Mouse (Mus musculus) spleen, postnatal 10 days (tissue): ENCODE results near the gene Clcnka.
A peak's percentile ranks its signal among the peaks of the same experiment; 100 is the strongest.

Source experiments
- DNase-seq, 2 experiments: peaks; one replicate each; pipeline ENCODE4 v3.0.0; 2021 to 2022; ENCODE audit warnings: low spot score in 2 of 2

Clcnka gene

DNA sequence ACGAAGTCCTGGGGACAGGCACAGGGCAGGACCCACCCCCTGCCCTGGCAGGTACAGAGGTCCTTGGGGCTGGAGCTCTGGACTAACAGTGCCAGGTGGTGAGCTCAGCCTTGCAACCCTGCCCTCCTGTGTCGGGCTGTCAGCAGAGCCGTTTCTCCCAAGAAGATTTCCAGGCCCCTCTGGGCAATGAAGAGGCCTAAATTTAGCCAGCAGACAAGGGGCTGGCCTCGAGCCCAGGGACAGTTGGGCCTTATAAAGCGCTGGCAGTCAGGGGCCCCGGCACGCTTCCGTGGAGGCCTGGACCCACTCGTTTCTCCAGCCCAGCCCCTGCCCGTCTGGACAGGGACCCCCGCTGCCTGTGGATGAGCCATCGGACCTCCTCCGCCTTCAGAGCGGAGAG is 22.9 kb upstream of the Clcnka start:
- DNase-seq = no peak

DNA sequence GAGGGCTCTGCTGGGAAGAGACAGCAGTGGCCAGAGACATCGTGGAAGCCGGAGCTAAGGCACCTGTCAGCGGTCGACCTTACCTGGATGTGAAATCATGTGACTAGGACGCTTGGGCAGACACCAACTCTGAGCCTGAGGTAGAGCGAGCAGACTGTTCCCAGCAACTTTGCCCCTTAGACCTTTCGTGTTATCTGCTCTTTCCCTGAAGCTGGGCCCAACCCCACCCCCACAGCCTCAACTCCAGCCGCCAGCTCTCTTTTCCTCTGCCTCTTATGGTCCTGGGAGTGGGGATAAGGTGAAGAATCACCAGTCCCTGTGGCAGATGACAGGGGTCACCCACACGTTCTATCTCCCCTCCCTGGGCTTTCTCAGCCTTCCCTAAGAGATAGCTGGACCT is 22.4 kb upstream of the Clcnka start:
- DNase-seq = no peak

- DNase-seq = no peak
Measured at GRCm38 (mm10) chr4:141420192-141420829, 21.8 kb upstream of the Clcnka start, which contains the start of gene Hspb7. TSS of gene Hspb7 (plus strand) at chr4:141420779.

GRCm38 (mm10) chr4:141419398-141420191 is 21.1 kb upstream of the Clcnka start:
- peak in 1 of 2 experiments; percentile 50 for DNase-seq

DNA sequence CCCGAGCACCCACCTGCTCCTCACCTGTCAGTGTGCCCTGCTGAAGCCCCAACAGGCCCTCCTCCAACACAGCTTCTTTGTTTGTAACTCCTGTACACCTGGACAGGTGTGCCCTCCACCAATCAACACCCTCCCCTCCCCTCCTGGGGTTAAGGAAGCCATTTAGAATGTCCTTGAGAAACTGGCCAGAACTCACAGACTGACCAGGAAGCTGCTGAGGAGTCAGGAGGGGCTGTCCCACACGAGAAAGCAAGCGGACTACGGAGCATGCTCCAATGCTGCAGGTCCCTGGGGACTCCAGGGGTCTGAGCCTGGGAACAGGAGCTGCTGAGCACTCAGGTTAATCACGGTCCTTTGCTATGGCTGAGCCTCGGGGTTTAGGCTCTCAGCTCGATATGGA is 17.4 kb upstream of the Clcnka start, which contains the start of gene Clcnkb:
TSS of gene Clcnkb (minus strand) at position 91 of the 400 bp plus-strand sequence.
- no peak for DNase-seq

- peak in 1 of 2 experiments; percentile 44 for DNase-seq
Measured at GRCm38 (mm10) chr4:141411430-141411992, 13.0 kb upstream of the Clcnka start.

DNA sequence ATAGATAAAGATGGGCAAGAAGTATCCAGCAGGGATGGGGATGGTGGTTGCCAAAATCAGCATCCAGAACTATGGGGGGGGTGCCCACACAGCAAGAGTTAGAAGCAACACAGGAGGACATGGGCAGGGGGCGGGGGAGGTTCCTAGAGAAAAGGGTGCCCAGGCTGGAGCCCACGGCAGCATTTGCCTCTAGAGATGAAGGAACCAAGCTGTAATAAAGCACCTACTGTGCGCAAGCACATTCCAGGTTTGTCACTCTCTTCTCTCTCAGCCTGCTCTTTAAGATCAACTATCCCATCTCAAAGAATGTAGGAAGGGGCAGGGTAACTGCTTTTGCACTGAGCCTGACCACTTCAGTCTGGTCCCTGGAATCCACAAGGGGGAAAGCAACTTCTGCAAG is 10.1 kb upstream of the Clcnka start:
- DNase-seq = no peak

GRCm38 (mm10) chr4:141406516-141407299 is 8.2 kb upstream of the Clcnka start:
- DNase-seq = peak in 1 of 2 experiments; percentile 60

GRCm38 (mm10) chr4:141405314-141405622 is 6.7 kb upstream of the Clcnka start:
- DNase-seq = no peak

DNA sequence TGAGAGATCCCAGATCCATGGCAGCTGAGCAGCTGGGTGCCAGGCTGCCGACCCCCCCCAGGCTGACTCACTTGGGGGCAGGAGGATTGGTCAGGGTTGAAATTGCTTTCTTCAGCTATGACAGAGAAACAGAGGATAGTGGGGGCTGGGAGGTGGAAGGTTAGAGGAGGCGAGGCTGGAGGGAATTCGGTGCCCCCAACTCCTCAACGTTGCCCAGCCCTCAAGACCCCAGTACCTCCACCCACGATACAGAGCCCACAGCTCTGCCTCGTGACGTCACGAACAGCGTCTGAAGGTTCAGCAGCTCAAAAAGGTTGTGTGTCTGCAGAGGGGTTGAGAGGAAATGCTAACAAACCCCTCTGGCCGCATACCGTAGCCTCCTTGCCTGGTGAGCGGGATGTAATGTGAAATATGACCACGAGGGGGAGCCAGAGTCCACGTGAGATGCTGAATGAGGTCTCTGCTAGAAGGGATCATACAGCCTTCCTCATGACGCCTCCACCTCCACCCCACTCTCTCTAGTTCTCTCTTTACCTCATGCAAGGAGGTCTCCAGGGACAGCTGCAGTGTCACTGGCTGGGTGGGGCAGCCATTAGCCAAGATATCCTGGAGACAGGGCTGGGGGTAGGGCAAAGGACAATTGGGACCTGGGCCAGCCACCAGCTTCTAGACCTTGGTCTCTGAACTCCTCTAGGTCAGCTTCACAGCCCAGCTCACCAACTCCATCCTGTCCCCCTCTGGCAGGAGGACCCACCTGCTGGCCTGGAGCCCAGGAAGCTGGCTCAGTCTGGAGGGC is 6.2 kb upstream of the Clcnka start:
- DNase-seq = peak; percentile 83 to 88

GRCm38 (mm10) chr4:141400171-141400570 is 1.6 kb upstream of the Clcnka start:
- DNase-seq = no peak

GRCm38 (mm10) chr4:141397861-141398260 is 663 bp downstream of the Clcnka start:
- no peak for DNase-seq

GRCm38 (mm10) chr4:141394751-141395150 is 3.8 kb downstream of the Clcnka start:
- no peak for DNase-seq

GRCm38 (mm10) chr4:141391293-141391692 is 7.2 kb downstream of the Clcnka start:
- DNase-seq = no peak

- DNase-seq = no peak
Measured at GRCm38 (mm10) chr4:141389366-141390150, 9.0 kb downstream of the Clcnka start.

DNA sequence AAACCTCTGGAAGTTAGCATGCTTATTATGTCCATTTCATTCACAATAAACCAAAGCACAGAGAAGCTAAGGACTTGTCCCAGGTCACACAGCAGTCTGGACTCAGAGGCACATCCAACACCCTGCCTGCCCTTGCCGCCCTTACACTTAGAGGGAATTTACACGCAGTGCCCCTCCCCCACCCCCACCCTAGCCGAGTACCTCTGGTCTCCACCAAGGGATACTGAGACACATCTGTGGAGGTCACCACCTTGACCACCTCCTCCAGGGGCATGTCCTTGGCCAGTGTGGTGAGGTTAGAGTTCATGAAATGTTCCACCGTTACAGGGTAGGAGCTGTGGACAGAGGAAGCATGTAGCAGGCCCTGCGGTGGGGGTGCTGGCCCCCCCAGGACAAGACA is 10.6 kb downstream of the Clcnka start:
- no peak for DNase-seq

GRCm38 (mm10) chr4:141387093-141387784 is 11.3 kb downstream of the Clcnka start:
- DNase-seq = peak; percentile 61 to 83

- no peak for DNase-seq
Measured at GRCm38 (mm10) chr4:141386150-141386549, 12.4 kb downstream of the Clcnka start.

- peak; percentile 32 to 54 for DNase-seq
Measured at GRCm38 (mm10) chr4:141385275-141385674, 13.2 kb downstream of the Clcnka start.

- peak in 1 of 2 experiments; percentile 43 for DNase-seq
Measured at GRCm38 (mm10) chr4:141382406-141382805, 16.1 kb downstream of the Clcnka start.
